22 mouse cellular contexts compared by ENCODE assay signal in the genomic region with DNA sequence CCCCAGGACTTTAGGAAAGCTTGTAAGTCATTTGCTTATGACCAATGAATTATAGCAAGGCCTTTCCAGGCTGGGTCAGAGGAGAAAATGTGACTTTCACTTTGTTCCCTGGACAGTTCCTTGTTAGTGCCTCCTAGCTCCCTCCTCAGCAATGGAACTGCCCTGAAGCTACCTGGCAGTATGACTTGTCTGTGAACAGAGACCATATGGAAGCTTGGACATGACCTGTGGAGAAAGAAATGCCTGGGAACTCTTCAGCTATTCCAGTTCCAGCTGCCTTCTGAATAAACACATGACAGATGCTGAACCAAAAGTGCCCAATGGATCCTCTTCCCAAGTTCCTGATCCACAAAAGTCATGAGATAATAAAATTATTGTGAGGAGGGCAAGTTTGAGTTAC. TPM values are rescaled to one million over a fixed set of nuclear protein-coding genes. Genes with fewer than 3 reads are reported as not detected.
A peak's percentile ranks its signal among the peaks of the same experiment; 100 is the strongest.
DNase-seq lines count a peak whose midpoint lies in the region; ATAC-seq and TF ChIP-seq lines count a peak whose summit lies in the region.
"Had no signal": no experiment of that assay in that cellular context is flagged by ENCODE, and none has a peak within 500 bp of the region (broad histone marks: within the 10 kb centered on the region; RNA-seq: fewer than 3 reads in every experiment).

No protein-coding gene starts in this region.

- H3K9ac ChIP-seq in intestine, embryonic 16.5 days (ENCODE audit: low read depth, low read length) = no peak overlapping the region
- H3K9ac ChIP-seq in intestine, postnatal 0 days (ENCODE audit: low read depth, low read length) = no peak overlapping the region
- H3K9ac ChIP-seq: embryonic facial prominence, embryonic 12.5 days; forebrain, embryonic 15.5 days; heart, embryonic 15.5 days; hindbrain, embryonic 13.5 days had no signal

- ATAC-seq in intestine, embryonic 16.5 days = no peak
- ATAC-seq in intestine, postnatal 0 days = no peak
- ATAC-seq: activated CD4-positive, CD25-positive, alpha-beta regulatory T cell, adult 4 months; forebrain, embryonic 15.5 days; hindbrain, postnatal 0 days; Patski had no signal

- no peaks in the 10 kb centered on the region for H3K27me3 ChIP-seq in intestine, embryonic 16.5 days (replicated peaks; ENCODE audit: control insufficient read depth, insufficient read depth, low read length)
- H3K27me3 ChIP-seq in intestine, postnatal 0 days (replicated peaks; ENCODE audit: control insufficient read depth, insufficient read depth, low read length) = no peaks in the 10 kb centered on the region
- H3K27me3 ChIP-seq: CH12.LX; embryonic facial prominence, embryonic 12.5 days; forebrain, embryonic 15.5 days; heart, embryonic 15.5 days; hindbrain, embryonic 13.5 days; Patski had no signal

- TF ChIP-seq CTCF in intestine, postnatal 0 days (IDR thresholded peaks at IDR 0.05; ENCODE audit: low read depth) = no peak

- H3K4me3 ChIP-seq in intestine, embryonic 16.5 days (ENCODE audit: low read length) = no peak overlapping the region
- no peak overlapping the region for H3K4me3 ChIP-seq in intestine, postnatal 0 days (ENCODE audit: low read depth, low read length)
- H3K4me3 ChIP-seq: embryonic facial prominence, embryonic 12.5 days; forebrain, embryonic 15.5 days; heart, adult 2 months; heart, embryonic 15.5 days; hindbrain, embryonic 13.5 days had no signal

- no peaks in the 10 kb centered on the region for H3K36me3 ChIP-seq in intestine, embryonic 16.5 days (ENCODE audit: control insufficient read depth, insufficient read depth, low read length)
- no peaks in the 10 kb centered on the region; the same call in 1 of the 2 replicates for H3K36me3 ChIP-seq in intestine, postnatal 0 days (ENCODE audit: control insufficient read depth, insufficient read depth)
- H3K36me3 ChIP-seq: embryonic facial prominence, embryonic 12.5 days; forebrain, embryonic 15.5 days; heart, embryonic 15.5 days; hindbrain, embryonic 13.5 days had no signal

- no peak overlapping the region for H3K4me2 ChIP-seq in intestine, embryonic 16.5 days (ENCODE audit: low read depth, low read length)
- H3K4me2 ChIP-seq in intestine, postnatal 0 days (replicated peaks; ENCODE audit: low read depth) = no peak overlapping the region
- H3K4me2 ChIP-seq: embryonic facial prominence, embryonic 12.5 days; forebrain, embryonic 15.5 days; heart, embryonic 11.5 days; heart, embryonic 15.5 days; hindbrain, embryonic 13.5 days had no signal

- H3K27ac ChIP-seq in intestine, embryonic 16.5 days (ENCODE audit: low read length) = peak overlapping the region; percentile 39
- H3K27ac ChIP-seq in intestine, postnatal 0 days (ENCODE audit: low read depth, low read length) = no peak overlapping the region
- H3K27ac ChIP-seq: embryonic facial prominence, embryonic 12.5 days; forebrain, embryonic 15.5 days; heart, adult 2 months; heart, embryonic 15.5 days; hindbrain, embryonic 13.5 days; hindbrain, postnatal 0 days had no signal

- no peaks in the 10 kb centered on the region for H3K9me3 ChIP-seq in intestine, embryonic 16.5 days (ENCODE audit: control insufficient read depth, low read length)
- H3K9me3 ChIP-seq in intestine, postnatal 0 days (ENCODE audit: control insufficient read depth) = no peaks in the 10 kb centered on the region
- H3K9me3 ChIP-seq: embryonic facial prominence, embryonic 12.5 days; forebrain, embryonic 15.5 days; heart, embryonic 15.5 days; hindbrain, embryonic 13.5 days had no signal

- DNase-seq in cerebellum, adult 18-20 months = peak; percentile 24 to 40
- DNase-seq in cerebellum, adult 8-10 months = no peak
- peak; percentile 29 for DNase-seq in 3T3-L1 (ENCODE audit: low read depth, low spot score)
- DNase-seq in cerebellum, postnatal 10 days = peak; percentile 7 to 10
- no peak for DNase-seq in kidney, postnatal 14 days
- DNase-seq in left cerebral cortex, postnatal 25 days (ENCODE audit: low spot score in 2 of 2) = no peak
- DNase-seq: adrenal gland, adult 2 months; adrenal gland, postnatal 25 days; gastrocnemius, postnatal 36 days; heart, adult 2 months; heart, postnatal 14 days had no signal

- peaks cover 7% of the 10 kb centered on the region for H3K4me1 ChIP-seq in intestine, embryonic 16.5 days (ENCODE audit: control insufficient read depth, insufficient read depth, low read length)
- H3K4me1 ChIP-seq in intestine, postnatal 0 days (replicated peaks; ENCODE audit: control insufficient read depth, insufficient read depth, low read length) = no peaks in the 10 kb centered on the region
- H3K4me1 ChIP-seq: embryonic facial prominence, embryonic 12.5 days; forebrain, embryonic 15.5 days; hindbrain, embryonic 13.5 days had no signal

- intact Hi-C loops in left cerebral cortex, postnatal 25 days (cut with DNase I) = no loop called here

RNA-seq across cellular contexts. Expression of gene Smurf2, which starts 12.5 kb away (rescaled TPM):
- 8.7 and 9.4 TPM in 2 replicates for polyA plus RNA-seq in intestine, embryonic 16.5 days (2015; fragmentation: Nextera tagmentation; extraction: Ambion mirVana)
- polyA plus RNA-seq in intestine, postnatal 0 days (2015; fragmentation: Nextera tagmentation; extraction: Ambion mirVana) = 8.0 and 8.9 TPM in 2 replicates
- total RNA-seq in left cerebral cortex, postnatal 25 days (2021) = 10 to 100 TPM; 27.1 to 30.6 TPM

Comparison
In these comparisons a context has a peak if more than half of its experiments do, and no peak if none do; other contexts are left out.
1. DNase-seq: peak in cerebellum, adult 18-20 months (2 of 2), 3T3-L1 (single experiment) and cerebellum, postnatal 10 days (2 of 2); none in cerebellum, adult 8-10 months (single experiment), kidney, postnatal 14 days (single experiment) and left cerebral cortex, postnatal 25 days (0 of 2).